Mouse (Mus musculus) gonadal fat pad, adult 2 months (tissue): ENCODE results near the gene Ttc7. TPM values are rescaled to one million over a fixed set of nuclear protein-coding genes. Genes with fewer than 3 reads are reported as not detected.

ENCODE experiments used
- DNase-seq: peaks from one replicate; pipeline ENCODE4 v3.0.0-alpha.2; 2012; ENCODE audit warnings: low read depth
- polyA plus RNA-seq: library from polyadenylated mRNA; depleted of rRNA; stranded (reverse); fragments of >200 nt; gene quantifications from 2 replicates; pipeline ENCODE4 v1.2.3, GENCODE M21; 2012

The Ttc7 gene
- polyA plus RNA-seq, 1 experiment, result 31.8 TPM

DNA sequence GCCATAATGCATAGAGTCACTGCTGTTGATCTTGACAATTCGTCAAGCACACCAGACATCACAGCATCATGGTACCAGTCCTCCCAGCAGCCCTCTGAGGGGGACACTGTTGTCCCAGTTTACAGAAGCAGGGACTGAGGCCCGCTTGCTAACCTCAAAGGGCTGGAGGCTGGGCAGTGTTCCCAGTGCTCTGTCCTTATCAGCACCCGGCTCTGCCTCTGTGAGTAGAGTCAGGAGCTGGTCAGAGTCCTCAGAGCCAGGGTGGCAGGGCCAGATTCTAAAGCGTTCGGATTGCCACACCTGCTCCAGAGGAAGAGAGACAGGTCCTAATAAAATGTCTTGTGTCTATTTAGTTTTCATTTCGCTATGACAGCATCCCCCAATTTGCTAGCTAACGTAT is 55.0 kb downstream of the Ttc7 start:
- DNase-seq, result no peak

- DNase-seq, result no peak
These were observed 56.4 kb downstream of the Ttc7 start for GRCm38 (mm10) chr17:87339122-87339521.

- DNase-seq, result no peak
These were observed 60.5 kb downstream of the Ttc7 start for GRCm38 (mm10) chr17:87343060-87343703.

GRCm38 (mm10) chr17:87344441-87345251 is 62.0 kb downstream of the Ttc7 start:
- DNase-seq, result no peak

DNA sequence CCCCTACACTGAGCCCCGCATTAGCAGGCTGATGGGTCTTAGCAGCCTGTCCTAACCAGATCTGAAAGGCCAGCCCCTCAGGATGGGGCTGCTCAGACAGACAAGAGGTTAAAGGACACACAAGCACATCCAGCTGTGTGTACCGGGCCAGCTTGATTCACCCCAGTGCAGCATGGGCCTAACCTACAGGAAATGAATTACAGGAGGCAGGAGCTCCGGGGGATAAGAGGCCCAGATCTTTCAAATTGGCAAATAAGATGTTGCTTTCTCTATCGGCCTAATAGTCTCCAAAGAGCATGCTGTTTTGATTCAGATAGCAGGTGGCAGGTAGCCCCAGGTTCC is 62.5 kb downstream of the Ttc7 start:
- DNase-seq, result no peak

- no peak for DNase-seq
These were observed 65.7 kb downstream of the Ttc7 start for GRCm38 (mm10) chr17:87348353-87348752.

DNA sequence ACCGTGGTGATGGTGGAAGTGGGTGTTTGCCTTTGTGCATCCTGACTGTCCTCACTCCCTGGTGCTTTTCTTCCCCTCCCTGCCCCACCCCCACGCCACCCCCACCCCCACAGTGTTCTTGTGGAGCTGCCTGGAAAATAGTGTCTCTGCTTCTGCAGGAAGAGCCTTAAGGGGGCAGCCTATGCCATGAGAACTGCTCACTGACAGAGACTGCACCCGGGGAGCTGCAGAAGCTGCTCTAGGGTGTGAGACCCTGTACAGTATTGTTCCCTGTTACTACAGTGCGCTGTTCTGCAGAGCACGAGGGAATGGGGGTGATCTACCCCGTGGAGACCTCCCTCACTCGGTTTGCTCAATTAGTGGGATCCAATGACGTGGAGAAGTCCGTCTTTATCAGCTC is 66.4 kb downstream of the Ttc7 start:
- no peak for DNase-seq

- DNase-seq, result no peak
These were observed 66.9 kb downstream of the Ttc7 start for GRCm38 (mm10) chr17:87349575-87349974.

DNA sequence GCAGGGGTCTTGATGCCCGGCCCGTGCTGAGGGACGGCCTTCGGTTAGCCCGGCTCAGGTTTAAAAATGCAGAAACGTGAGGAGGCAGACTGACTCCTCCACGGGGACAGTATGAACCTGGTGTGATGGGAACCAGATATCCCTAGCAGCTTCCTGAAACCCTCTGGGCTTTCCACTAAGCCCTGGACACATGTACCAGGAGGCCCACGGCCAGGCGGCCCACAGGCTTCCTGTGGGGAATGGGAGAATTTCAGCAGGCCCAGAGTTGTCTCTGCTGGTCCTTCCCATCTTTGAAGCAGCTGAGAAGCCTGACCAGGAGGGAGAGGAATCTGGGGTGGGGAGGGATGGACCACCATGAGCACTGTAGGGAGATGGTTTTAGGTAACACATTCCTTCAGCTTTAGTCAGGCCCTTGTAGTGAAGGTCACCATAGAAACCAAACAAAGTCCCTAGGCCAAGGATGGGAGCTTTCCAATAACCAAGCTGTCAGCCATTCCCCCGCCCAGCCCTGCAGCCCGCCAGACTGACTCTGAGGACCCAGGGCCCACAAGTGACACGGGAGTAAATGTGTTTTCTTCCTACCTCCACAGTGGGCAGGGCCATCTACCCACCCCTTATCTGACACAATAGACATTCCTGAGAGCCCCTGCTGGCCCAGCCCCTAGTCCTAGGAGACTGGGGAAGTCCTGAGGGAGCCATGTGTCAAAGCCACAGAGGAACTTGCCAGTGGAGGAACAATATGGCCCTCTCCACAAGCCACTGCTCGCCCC is 68.0 kb downstream of the Ttc7 start:
- DNase-seq, result no peak

GRCm38 (mm10) chr17:87351241-87352105 is 68.8 kb downstream of the Ttc7 start:
- DNase-seq, result no peak

GRCm38 (mm10) chr17:87352106-87352897 is 69.6 kb downstream of the Ttc7 start:
- DNase-seq, result no peak

DNA sequence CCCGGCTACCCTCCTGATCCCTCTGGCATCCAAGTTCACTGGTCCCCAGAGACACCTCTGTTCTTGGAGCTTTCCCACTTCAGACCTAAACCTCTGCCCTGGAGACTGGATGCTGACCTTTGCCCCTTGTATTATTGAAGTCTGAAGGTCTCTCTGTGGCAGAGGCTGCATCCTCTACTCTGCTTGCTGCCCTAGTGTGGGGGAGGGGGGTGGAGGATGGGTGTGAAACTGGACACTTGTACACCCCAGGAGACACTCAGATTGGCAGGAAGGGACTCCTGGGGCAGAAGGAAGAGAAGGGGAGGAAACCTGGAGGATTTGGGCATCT is 70.2 kb downstream of the Ttc7 start:
- DNase-seq, result no peak

- DNase-seq, result no peak
These were observed 71.1 kb downstream of the Ttc7 start for GRCm38 (mm10) chr17:87353745-87354320.

- no peak for DNase-seq
These were observed 72.8 kb downstream of the Ttc7 start for GRCm38 (mm10) chr17:87355456-87355855.

- DNase-seq, result no peak
These were observed 73.6 kb downstream of the Ttc7 start for GRCm38 (mm10) chr17:87356261-87356660.

DNA sequence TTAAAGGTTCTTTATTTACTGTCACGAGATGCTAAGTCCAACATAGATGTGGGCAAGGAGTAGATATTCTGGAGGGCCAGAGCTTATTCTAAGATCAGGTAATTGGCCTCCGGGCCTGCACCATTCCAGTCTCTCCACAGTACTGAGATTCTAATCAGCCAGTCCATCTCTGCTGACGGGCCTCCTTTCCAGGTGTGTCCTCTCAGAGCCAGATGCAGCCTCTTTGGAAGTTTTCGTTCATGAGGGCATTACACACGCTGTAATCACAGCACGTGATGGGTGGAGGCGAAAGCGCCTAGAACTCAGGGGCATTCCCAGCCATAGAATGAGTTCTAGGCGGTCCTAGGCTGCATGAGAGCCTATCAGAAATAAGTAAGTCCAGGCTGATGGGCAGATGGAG is 74.8 kb downstream of the Ttc7 start:
- no peak for DNase-seq

DNA sequence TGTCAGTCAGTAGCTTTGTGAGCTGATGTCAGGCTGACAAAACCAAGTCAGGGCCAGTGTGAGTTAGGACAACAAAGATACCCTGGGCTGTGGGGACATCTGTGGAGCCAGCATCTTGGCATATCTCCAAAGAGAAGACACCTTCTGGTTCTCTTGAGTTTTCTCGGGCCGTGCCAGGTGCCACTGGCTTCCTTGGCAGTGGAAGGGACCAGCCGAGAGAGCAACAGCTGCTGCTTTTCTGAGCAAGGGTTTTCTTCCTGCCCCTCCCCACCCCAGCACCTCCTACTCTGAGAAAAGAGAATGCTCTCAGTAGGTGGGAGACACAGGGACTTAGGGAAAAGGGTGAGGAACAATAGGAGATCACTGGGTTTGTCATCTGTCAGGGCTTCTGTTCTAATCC is 78.4 kb downstream of the Ttc7 start:
- DNase-seq, result no peak

DNA sequence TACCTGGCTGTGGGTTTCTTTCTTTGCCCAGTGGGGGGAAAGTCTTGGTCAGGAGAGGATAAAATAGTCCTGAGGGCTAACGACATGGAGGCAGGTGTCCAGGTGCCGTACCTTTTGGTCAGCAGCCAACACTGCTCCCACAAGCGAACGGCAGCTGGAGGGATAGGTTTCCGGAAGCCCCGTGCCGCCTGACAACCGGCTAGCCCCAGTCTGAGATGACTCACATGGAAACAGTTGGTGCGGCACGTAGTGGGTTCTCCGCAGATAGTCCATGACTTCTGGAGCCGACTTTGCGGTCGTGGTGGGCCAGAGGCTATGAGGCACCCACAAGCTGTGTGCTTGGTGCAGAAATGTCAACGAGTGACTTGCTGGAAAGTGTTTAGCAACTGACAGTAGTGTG is 81.4 kb downstream of the Ttc7 start:
- DNase-seq, result no peak

- no peak for DNase-seq
These were observed 82.6 kb downstream of the Ttc7 start for GRCm38 (mm10) chr17:87365268-87365667.

GRCm38 (mm10) chr17:87366520-87366919 is 83.8 kb downstream of the Ttc7 start:
- no peak for DNase-seq

DNA sequence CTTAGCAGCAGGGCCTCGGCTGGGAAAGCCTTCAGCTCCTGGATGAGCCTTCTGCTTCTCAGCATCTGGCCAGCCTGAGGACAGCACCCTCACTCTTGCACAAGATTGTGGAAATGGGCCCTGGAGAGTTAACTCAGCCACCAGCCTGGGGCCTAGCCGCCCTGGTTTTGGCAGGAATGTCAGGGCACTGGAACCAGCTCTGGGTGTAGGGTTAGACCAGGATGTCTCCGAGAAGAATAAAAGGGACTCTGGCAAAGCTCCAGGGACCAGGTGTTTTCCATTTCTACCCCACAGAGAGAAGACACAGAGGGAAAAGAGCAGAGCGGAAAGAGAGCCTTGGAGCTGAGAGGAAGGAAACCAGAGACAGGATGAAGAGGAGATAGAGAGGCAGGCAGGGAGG is 84.5 kb downstream of the Ttc7 start:
- DNase-seq, result no peak
